ENCODE assay signal across 8 mouse cellular contexts in genomic region chr16:20805086-20805485, GRCm38 (mm10).
DNase-seq lines count a peak whose midpoint lies in the region; ATAC-seq lines count a peak whose summit lies in the region.

No protein-coding gene starts in this region.

- H3K9me3 ChIP-seq in liver, embryonic 13.5 days (replicated peaks) = no peaks in the 10 kb centered on the region

- peak overlapping the region; percentile 64 for H3K4me2 ChIP-seq in liver, embryonic 13.5 days

- H3K9ac ChIP-seq in liver, embryonic 13.5 days = 0 out of 2 replicates have a peak overlapping the region, but pooled peaks have one; percentile 30

- H3K27me3 ChIP-seq in liver, embryonic 13.5 days = no peaks in the 10 kb centered on the region

- no peak overlapping the region for H3K27ac ChIP-seq in liver, embryonic 13.5 days

- H3K36me3 ChIP-seq in liver, embryonic 13.5 days = no peaks in the 10 kb centered on the region

- 34% methylated on average over 6 of the region's 6 CpGs for WGBS in liver, embryonic 13.5 days (ENCODE audit: insufficient replicate concordance)

- no peak overlapping the region; the same call in 1 of the 2 replicates for H3K4me3 ChIP-seq in liver, embryonic 13.5 days (replicated peaks)

- peak; percentile 18 for DNase-seq in embryo, embryonic 10 days (ENCODE audit: low spot score)
- no peak for DNase-seq in embryo, embryonic 10.5 days (ENCODE audit: low spot score)
- peak; percentile 29 for DNase-seq in thymus, postnatal 14 days
- no peak for DNase-seq in thymus, postnatal 0 days (ENCODE audit: low spot score)
- no peak for DNase-seq in liver, embryonic 13.5 days
- no peak for DNase-seq in spleen, postnatal 14 days (ENCODE audit: low spot score in 2 of 2)

- ATAC-seq in liver, embryonic 13.5 days (ENCODE audit: low read depth) = no peak
- no peak for ATAC-seq in monocyte, adult 5-6 weeks (replicated peaks; ENCODE audit: insufficient number of reproducible peaks, low FRiP score, low TSS enrichment, poor library complexity, severe bottlenecking)
- ATAC-seq in megakaryocyte-erythroid progenitor cell, adult 5-6 weeks (replicated peaks; ENCODE audit: low FRiP score, low TSS enrichment, poor library complexity, severe bottlenecking) = no peak

- peaks cover 38% of the 10 kb centered on the region for H3K4me1 ChIP-seq in liver, embryonic 13.5 days (replicated peaks)

Comparison
In these comparisons a context has a peak if more than half of its experiments do, and no peak if none do; other contexts are left out.
1. DNase-seq: peak in embryo, embryonic 10 days (single experiment) and thymus, postnatal 14 days (single experiment); none in embryo, embryonic 10.5 days (single experiment), thymus, postnatal 0 days (single experiment), liver, embryonic 13.5 days (single experiment) and spleen, postnatal 14 days (0 of 2).